Mouse (Mus musculus): Measurements from ENCODE around the gene Snx20. TPM values are rescaled to one million over a fixed set of nuclear protein-coding genes. Genes with fewer than 3 reads are reported as not detected.
"Not testable (repeated sequence)": the region's sequence is repeated elsewhere in the genome, so short reads cannot be mapped to it uniquely, and the experiment has no call there.

The Snx20 gene
- polyA plus RNA-seq, 1 experiment from 2014 or later: 2.7 TPM

DNA sequence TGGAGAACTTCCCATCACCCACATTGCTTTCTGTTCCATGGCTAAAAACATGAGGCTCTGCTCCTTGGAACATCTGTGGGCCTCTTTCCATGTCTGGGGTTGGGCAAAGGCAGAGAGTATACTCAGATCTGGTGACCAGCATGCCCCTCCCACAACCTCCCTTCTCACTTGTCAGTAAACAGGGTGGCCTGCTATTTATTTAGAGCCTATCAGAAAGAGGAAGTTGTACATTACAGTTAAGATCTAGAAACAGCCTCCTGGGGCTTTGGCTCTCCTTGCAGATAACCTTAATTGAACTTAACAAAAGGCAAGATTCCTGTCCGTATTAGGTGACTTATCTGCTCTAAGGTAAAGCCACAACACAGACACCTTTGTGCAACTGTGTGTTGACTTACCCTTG, 30.5 kb upstream of the Snx20 start:
- H3K27me3 ChIP-seq: no peaks in the 10 kb centered on the region
- H3K4me3 ChIP-seq (replicated peaks): no peak overlapping the region
- no peak for ATAC-seq (ENCODE audit: low read depth)
- no peak for DNase-seq
- no peak overlapping the region for H3K4me2 ChIP-seq
- no peak overlapping the region for H3K27ac ChIP-seq
- H3K36me3 ChIP-seq: no peaks in the 10 kb centered on the region
- no peak overlapping the region for H3K9ac ChIP-seq
- WGBS (ENCODE audit: insufficient replicate concordance): 8% methylated on average over 1 of the region's 1 CpGs
- H3K9me3 ChIP-seq (replicated peaks): no peaks in the 10 kb centered on the region
- 0 out of 2 replicates have a peak, but pooled peaks cover 3% of the 10 kb centered on the region for H3K4me1 ChIP-seq (replicated peaks)

DNA sequence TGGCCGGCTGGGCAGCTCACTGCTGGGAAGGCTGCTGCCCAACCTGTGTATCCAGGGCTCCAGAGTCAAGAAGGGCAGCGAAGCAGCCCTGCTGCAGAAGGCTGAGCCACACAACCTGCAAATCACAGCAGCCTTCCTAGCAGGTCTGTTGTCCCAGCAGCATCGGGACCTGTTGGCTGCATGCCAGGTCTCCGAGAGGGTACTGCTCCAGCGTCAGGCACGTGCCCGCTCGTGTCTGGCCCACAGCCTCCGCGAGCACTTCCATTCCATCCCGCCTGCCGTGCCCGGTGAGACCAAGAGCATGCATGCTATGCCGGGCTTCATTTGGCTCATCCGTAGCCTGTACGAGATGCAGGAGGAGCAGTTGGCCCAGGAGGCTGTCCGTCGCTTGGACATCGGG, 29.0 kb upstream of the Snx20 start:
- Histone ChIP-seq H3K4me2 (no peak overlapping the region), H3K27me3 (no peaks in the 10 kb centered on the region), H3K36me3 (no peaks in the 10 kb centered on the region), H3K27ac (no peak overlapping the region), H3K4me1 (replicated peaks) (0 out of 2 replicates have a peak, but pooled peaks cover 3% of the 10 kb centered on the region), H3K4me3 (replicated peaks) (no peak overlapping the region), H3K9ac (no peak overlapping the region), H3K9me3 (replicated peaks) (no peaks in the 10 kb centered on the region)
- ATAC-seq (ENCODE audit: low read depth): no peak
- whole genome bisulfite sequencing (ENCODE audit: insufficient replicate concordance): 78% methylated on average over 19 of the region's 19 CpGs
- DNase-seq: no peak

- H3K27me3 ChIP-seq: no peaks in the 10 kb centered on the region
- no peak overlapping the region for H3K9ac ChIP-seq
- DNase-seq: no peak
- H3K36me3 ChIP-seq: no peaks in the 10 kb centered on the region
- no peak overlapping the region for H3K4me3 ChIP-seq (replicated peaks)
- H3K4me1 ChIP-seq (replicated peaks): 0 out of 2 replicates have a peak, but pooled peaks cover 3% of the 10 kb centered on the region
- no peak for ATAC-seq (ENCODE audit: low read depth)
- H3K27ac ChIP-seq: no peak overlapping the region
- no peak overlapping the region for H3K4me2 ChIP-seq
- WGBS (ENCODE audit: insufficient replicate concordance): 72% methylated on average over 16 of the region's 16 CpGs
- H3K9me3 ChIP-seq (replicated peaks): no peaks in the 10 kb centered on the region
Measured at GRCm38 (mm10) chr8:88664121-88664520, 28.2 kb upstream of the Snx20 start.

DNA sequence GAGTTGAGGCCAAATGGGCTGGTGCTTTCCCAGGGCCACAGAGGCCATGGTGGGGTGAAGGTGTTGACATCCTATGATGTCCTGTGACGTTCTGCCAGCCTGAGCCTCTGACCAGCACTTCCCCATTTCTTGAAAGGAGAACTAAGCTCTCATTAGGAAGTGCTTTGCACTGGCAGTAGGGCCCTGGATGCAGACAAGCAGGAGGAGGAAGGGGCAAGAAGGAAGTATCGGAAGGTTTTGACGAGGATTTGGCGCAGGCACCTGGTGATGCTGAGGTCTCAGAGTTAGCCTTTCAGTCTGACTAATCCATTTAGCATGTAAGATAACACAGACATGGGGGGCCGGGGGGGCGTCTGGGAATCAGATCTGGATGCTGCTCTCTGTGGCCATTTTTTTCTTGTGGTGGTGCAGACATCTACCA, 26.5 kb upstream of the Snx20 start:
- Histone ChIP-seq H3K27ac (no peak overlapping the region), H3K4me3 (replicated peaks) (no peak overlapping the region), H3K27me3 (no peaks in the 10 kb centered on the region), H3K4me1 (replicated peaks) (no peaks in the 10 kb centered on the region), H3K9ac (no peak overlapping the region), H3K36me3 (no peaks in the 10 kb centered on the region), H3K4me2 (no peak overlapping the region), H3K9me3 (replicated peaks) (no peaks in the 10 kb centered on the region)
- WGBS (ENCODE audit: insufficient replicate concordance): 32% methylated on average over 6 of the region's 6 CpGs
- DNase-seq (no peak), ATAC-seq (ENCODE audit: low read depth) (peak; percentile 20; the same call in 1 of the 2 replicates)

DNA sequence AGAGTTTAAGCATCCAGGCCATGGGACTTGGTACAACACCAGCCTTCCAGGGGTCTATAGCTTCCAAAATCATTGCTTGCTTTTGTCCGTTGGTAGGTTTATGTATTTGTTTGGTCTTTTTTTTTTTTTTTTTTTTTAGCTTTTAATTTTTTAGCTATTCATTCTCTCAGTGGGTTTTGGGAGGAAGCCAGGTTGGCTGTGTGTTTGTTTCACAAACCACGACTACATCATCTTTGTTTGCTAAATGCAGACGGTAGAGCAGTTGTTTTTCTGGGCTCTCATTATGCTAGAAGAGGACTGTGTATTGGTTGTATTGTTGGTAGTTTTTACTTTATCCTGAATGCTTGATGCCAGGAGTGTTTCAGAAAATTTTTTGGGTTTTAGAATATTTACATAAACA, 23.9 kb upstream of the Snx20 start:
- H3K4me2 ChIP-seq: no peak overlapping the region
- no peak for DNase-seq
- H3K27ac ChIP-seq: no peak overlapping the region
- WGBS (ENCODE audit: insufficient replicate concordance): 61% methylated on average over 3 of the region's 3 CpGs
- H3K9me3 ChIP-seq (replicated peaks): no peaks in the 10 kb centered on the region
- no peak overlapping the region for H3K4me3 ChIP-seq (replicated peaks)
- H3K36me3 ChIP-seq: no peaks in the 10 kb centered on the region
- H3K9ac ChIP-seq: no peak overlapping the region
- ATAC-seq (ENCODE audit: low read depth): no peak
- H3K4me1 ChIP-seq (replicated peaks): no peaks in the 10 kb centered on the region
- no peaks in the 10 kb centered on the region for H3K27me3 ChIP-seq

DNA sequence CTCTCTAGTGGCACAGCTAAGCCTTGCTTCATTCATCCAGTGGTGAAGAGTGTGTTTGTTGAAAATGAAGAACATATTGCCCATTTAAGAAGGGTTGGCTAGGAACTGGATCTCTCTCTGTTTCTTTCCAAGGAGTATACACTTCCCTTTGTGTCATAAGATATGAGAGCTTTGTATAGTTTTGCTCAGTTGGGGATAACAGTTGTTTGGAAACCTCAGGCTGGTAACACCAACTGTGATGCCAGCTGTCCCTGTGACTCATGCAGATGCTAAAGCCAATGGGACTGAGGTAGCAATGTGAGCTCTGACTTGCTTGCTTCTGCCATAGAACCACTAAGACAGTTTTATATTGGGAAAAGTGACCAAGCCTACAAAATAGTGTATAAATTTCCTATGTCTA, 19.4 kb upstream of the Snx20 start:
- no peak for DNase-seq
- no peak for ATAC-seq (ENCODE audit: low read depth)

DNA sequence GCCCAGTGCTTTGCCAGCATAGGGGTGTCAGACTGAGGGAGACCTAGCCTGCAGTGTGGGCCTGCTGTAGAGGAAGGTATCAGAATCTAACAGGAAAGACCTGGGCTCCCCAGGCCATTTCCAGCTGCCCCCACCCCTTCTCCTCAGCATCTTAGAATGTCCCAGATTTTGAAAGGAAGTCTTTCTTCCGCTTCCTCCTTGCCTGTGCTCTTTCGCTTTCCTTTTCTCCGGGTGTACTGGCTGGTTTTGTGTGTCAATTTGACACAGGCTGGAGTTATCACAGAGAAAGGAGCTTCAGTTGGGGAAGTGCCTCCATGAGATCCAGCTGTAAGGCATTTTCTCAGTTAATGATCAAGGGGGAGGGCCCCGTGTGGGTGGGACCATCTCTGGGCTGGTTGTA, 15.2 kb upstream of the Snx20 start:
- not testable (repeated sequence) for H3K27me3 ChIP-seq; H3K9ac ChIP-seq; ATAC-seq (ENCODE audit: low read depth); H3K4me2 ChIP-seq; H3K4me3 ChIP-seq (replicated peaks); H3K9me3 ChIP-seq (replicated peaks); DNase-seq; H3K27ac ChIP-seq; H3K36me3 ChIP-seq
- 31% methylated on average over 4 of the region's 4 CpGs for whole genome bisulfite sequencing (ENCODE audit: insufficient replicate concordance)
- peaks cover 13% of the 10 kb centered on the region for H3K4me1 ChIP-seq (replicated peaks)

More for the DNA sequence above, 19.4 kb upstream of the Snx20 start:
- no peaks in the 10 kb centered on the region for H3K27me3 ChIP-seq
- H3K4me1 ChIP-seq (replicated peaks): no peaks in the 10 kb centered on the region
- H3K4me2 ChIP-seq: no peak overlapping the region
- H3K9ac ChIP-seq: no peak overlapping the region
- H3K4me3 ChIP-seq (replicated peaks): no peak overlapping the region
- no peaks in the 10 kb centered on the region for H3K36me3 ChIP-seq
- H3K9me3 ChIP-seq (replicated peaks): no peaks in the 10 kb centered on the region
- no peak overlapping the region for H3K27ac ChIP-seq

- ATAC-seq (ENCODE audit: low read depth) (no peak), DNase-seq (no peak)
- Histone ChIP-seq H3K27me3 (peaks cover 9% of the 10 kb centered on the region; the same call in 1 of the 2 replicates), H3K36me3 (no peaks in the 10 kb centered on the region), H3K4me2 (no peak overlapping the region), H3K9ac (no peak overlapping the region), H3K27ac (no peak overlapping the region), H3K4me3 (replicated peaks) (no peak overlapping the region), H3K9me3 (replicated peaks) (no peaks in the 10 kb centered on the region), H3K4me1 (replicated peaks) (peaks cover 13% of the 10 kb centered on the region)
- WGBS (ENCODE audit: insufficient replicate concordance): 46% methylated on average over 6 of the region's 6 CpGs
Measured at GRCm38 (mm10) chr8:88650016-88650708, 14.2 kb upstream of the Snx20 start.

GRCm38 (mm10) chr8:88648322-88648721, 12.4 kb upstream of the Snx20 start:
- no peak for ATAC-seq (ENCODE audit: low read depth)

DNA sequence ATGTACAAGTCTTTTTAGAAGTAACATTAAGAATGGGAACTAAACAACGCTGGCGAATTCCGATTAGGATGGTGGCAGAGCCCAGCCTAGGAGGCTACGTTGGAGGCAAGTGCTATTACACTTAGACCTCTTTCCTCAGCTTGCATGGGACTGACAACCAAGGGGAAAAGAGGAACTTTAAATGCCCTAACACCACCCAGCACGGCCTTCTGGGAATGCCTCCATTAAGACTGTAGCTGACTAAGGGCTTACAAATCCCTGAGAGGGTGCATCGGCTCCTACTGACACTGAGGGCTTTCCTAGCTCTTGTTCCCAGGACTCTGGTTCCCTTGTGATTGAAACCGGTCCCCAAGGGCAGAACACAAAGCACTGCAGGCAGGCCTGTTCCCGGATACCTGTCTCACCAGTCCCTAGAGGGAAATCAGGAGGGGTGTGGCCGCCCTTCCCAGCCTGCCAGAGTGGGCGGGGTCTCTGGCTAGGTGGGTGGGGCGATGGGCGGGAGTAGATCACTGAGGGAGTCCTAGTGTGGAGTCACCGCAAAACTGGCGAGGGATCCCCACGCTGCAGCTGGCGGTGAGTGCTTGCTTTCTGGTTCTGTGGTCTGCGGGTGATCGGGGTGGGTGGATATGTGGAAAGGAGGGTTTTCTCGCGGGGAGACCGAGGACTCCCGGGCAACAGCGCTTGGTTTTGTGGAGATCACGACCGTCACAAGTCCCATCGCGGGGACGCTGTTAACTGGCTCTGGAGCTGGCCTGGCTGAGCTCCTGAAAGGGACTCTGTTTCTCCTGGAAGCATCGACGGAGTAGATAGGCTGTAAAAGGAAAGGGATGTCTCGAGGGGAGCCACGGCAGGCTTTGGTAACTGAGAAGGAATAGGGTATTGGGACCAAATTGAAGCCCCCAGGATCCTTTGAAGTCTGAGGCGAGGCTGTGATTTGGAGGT, 11.2 kb upstream of the Snx20 start, which contains the start of gene Nod2:
TSS of gene Nod2 (plus strand) at position 479 of the 942 bp plus-strand sequence.
- peak within 1 kb of the TSS; percentile 41 for H3K4me3 ChIP-seq (replicated peaks)
- no peaks in the 10 kb centered on the region for H3K36me3 ChIP-seq
- ATAC-seq (ENCODE audit: low read depth) (peak; percentile 75), DNase-seq (peak; percentile 59)
- 10% methylated on average over 33 of the region's 33 CpGs for WGBS (ENCODE audit: insufficient replicate concordance)
- H3K27ac ChIP-seq: no peak within 1 kb of the TSS
- no peak within 1 kb of the TSS for H3K9ac ChIP-seq
- peaks cover 13% of the 10 kb centered on the region for H3K4me1 ChIP-seq (replicated peaks)
- no peaks in the 10 kb centered on the region for H3K9me3 ChIP-seq (replicated peaks)
- H3K4me2 ChIP-seq: peak within 1 kb of the TSS; percentile 61
- H3K27me3 ChIP-seq: peaks cover 9% of the 10 kb centered on the region; the same call in 1 of the 2 replicates

More at GRCm38 (mm10) chr8:88648322-88648721, 12.4 kb upstream of the Snx20 start:
- H3K9me3 ChIP-seq (replicated peaks): no peaks in the 10 kb centered on the region
- H3K27me3 ChIP-seq: peaks cover 9% of the 10 kb centered on the region; the same call in 1 of the 2 replicates
- no peak overlapping the region for H3K9ac ChIP-seq
- no peak overlapping the region for H3K27ac ChIP-seq
- no peak overlapping the region for H3K4me3 ChIP-seq (replicated peaks)
- DNase-seq: no peak
- no peaks in the 10 kb centered on the region for H3K36me3 ChIP-seq
- H3K4me2 ChIP-seq: no peak overlapping the region
- H3K4me1 ChIP-seq (replicated peaks): peaks cover 13% of the 10 kb centered on the region

DNA sequence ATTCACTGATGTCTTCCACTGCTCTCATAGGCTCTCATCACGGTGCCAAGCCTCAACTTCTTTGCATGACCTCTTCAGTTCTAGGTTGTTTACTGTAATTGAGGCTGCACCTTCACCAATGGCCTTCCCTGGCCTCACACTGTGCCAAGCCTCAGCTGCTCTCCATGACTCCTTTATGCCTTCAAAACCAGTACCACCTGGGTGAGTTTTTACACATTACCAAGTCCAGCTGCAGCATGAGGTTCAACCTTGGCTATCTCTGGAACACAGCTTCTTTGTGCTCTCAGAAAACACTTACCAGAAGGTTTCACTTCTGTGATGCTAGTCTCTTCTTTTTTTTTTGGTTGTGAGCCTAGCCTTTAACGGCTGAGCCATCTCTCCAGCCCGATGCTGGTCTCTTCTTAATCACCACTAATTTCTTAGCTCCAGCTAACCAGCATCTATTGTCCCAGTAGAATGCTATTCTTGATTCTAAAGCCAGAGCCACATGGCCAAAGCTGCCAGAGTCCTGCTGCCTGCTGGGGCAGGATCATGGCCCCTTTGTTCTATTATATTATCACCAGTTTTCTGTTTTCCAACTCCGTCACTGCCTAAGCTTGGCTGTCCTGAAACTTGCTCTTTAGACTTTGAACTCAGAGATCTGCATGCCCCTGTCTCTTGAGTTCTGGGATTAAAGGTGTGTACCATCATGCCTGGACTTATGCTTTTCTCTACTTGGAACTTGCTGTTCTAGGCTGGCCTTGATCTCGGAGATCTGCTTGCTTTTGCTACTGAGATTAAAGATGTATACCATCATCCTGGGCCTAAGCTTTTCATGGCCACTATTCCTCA, 7.0 kb upstream of the Snx20 start:
- Histone ChIP-seq H3K27ac (no peak overlapping the region), H3K9me3 (replicated peaks) (no peaks in the 10 kb centered on the region), H3K4me1 (replicated peaks) (peaks cover 12% of the 10 kb centered on the region), H3K4me3 (replicated peaks) (no peak overlapping the region), H3K27me3 (peaks cover 5% of the 10 kb centered on the region; the same call in 1 of the 2 replicates), H3K4me2 (no peak overlapping the region), H3K36me3 (no peaks in the 10 kb centered on the region), H3K9ac (no peak overlapping the region)
- ATAC-seq (ENCODE audit: low read depth): no peak
- WGBS (ENCODE audit: insufficient replicate concordance): 54% methylated on average over 5 of the region's 5 CpGs
- DNase-seq: no peak

All from liver, embryonic 13.5 days (tissue).